ENCODE assay signal across 7 mouse cellular contexts in the genomic region with DNA sequence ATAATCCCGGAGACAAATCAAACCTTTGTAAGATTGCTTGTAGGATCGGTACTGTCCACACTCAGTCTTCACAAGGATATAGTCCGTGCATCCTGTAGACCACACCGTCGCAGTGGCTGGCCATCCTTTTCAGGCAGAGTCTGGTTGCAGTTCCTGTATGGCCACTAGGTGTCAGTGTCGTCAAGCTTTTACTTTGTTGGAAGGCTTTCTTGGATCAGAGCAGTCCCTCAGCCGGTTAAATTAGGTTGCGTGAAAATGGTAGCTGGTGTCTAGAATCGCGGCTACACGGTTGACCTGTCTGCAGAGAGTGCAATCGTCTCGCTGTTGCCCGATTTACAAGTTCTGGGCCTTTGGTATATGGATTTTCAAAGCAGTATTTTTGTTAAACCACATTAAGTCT.
DNase-seq lines count a peak whose midpoint lies in the region; ATAC-seq and TF ChIP-seq lines count a peak whose summit lies in the region.

No protein-coding gene starts in this region.

- WGBS in intestine, postnatal 0 days, result 7% methylated on average over 14 of the region's 14 CpGs
- WGBS in midbrain, embryonic 13.5 days, result 12% methylated on average over 14 of the region's 14 CpGs
- 10% methylated on average over 14 of the region's 14 CpGs for WGBS in small intestine, adult 2 months

- H3K27ac ChIP-seq in intestine, postnatal 0 days (ENCODE audit: low read depth, low read length), result no peak overlapping the region
- no peak overlapping the region for H3K27ac ChIP-seq in midbrain, embryonic 13.5 days
- no peak overlapping the region for H3K27ac ChIP-seq in small intestine, adult 2 months (ENCODE audit: insufficient read depth, low read depth, low read length)

- peak; percentile 83 for DNase-seq in adrenal gland, postnatal 14 days
- peak; percentile 86 for DNase-seq in embryo, embryonic 9.5 days (ENCODE audit: extremely low spot score)
- peak; percentile 59 to 63 for DNase-seq in gastrocnemius, postnatal 4 days (ENCODE audit: low spot score in 2 of 2)
- DNase-seq in left cerebral cortex, postnatal 36 days (ENCODE audit: low spot score in 2 of 2), result peak; percentile 81 to 85

- no peaks in the 10 kb centered on the region for H3K4me1 ChIP-seq in intestine, postnatal 0 days (replicated peaks; ENCODE audit: control insufficient read depth, insufficient read depth, low read length)
- H3K4me1 ChIP-seq in midbrain, embryonic 13.5 days (replicated peaks), result no peaks in the 10 kb centered on the region
- H3K4me1 ChIP-seq in small intestine, adult 2 months (ENCODE audit: control insufficient read depth, insufficient read depth, insufficient read length, low read length), result no peaks in the 10 kb centered on the region

- no peaks in the 10 kb centered on the region for H3K9me3 ChIP-seq in intestine, postnatal 0 days (ENCODE audit: control insufficient read depth)
- H3K9me3 ChIP-seq in midbrain, embryonic 13.5 days, result no peaks in the 10 kb centered on the region

- H3K9ac ChIP-seq in intestine, postnatal 0 days (ENCODE audit: low read depth, low read length), result no peak overlapping the region
- H3K9ac ChIP-seq in midbrain, embryonic 13.5 days (replicated peaks), result no peak overlapping the region

- peak; percentile 91 for TF ChIP-seq CTCF in intestine, postnatal 0 days (IDR thresholded peaks at IDR 0.05; ENCODE audit: low read depth)
- peak; percentile 77; the same call in 1 of the 2 replicates for TF ChIP-seq CTCF in small intestine, adult 2 months (IDR thresholded peaks at IDR 0.05; ENCODE audit: extremely low read depth, insufficient read length, insufficient replicate concordance, low read depth, low read length)

- 0 out of 2 replicates have a peak overlapping the region, but pooled peaks have one; percentile 30 for H3K4me2 ChIP-seq in intestine, postnatal 0 days (replicated peaks; ENCODE audit: low read depth)
- H3K4me2 ChIP-seq in midbrain, embryonic 13.5 days (replicated peaks), result no peak overlapping the region

- no peaks in the 10 kb centered on the region for H3K27me3 ChIP-seq in intestine, postnatal 0 days (replicated peaks; ENCODE audit: control insufficient read depth, insufficient read depth, low read length)
- no peaks in the 10 kb centered on the region for H3K27me3 ChIP-seq in midbrain, embryonic 13.5 days
- no peaks in the 10 kb centered on the region for H3K27me3 ChIP-seq in small intestine, adult 2 months (ENCODE audit: control insufficient read depth, insufficient read depth, low read length)

- ATAC-seq in intestine, postnatal 0 days, result no peak
- peak; percentile 87 for ATAC-seq in midbrain, embryonic 13.5 days

- intact Hi-C loops in left cerebral cortex, postnatal 36 days (cut with DNase I), result loop anchor here (2.0 kb wide), 1 partner anchor 504 kb away; no protein-coding TSS in a partner anchor

- no peak overlapping the region for H3K4me3 ChIP-seq in intestine, postnatal 0 days (ENCODE audit: low read depth, low read length)
- H3K4me3 ChIP-seq in midbrain, embryonic 13.5 days (replicated peaks), result no peak overlapping the region
- H3K4me3 ChIP-seq in small intestine, adult 2 months (ENCODE audit: low read depth, low read length), result no peak overlapping the region

- H3K36me3 ChIP-seq in intestine, postnatal 0 days (ENCODE audit: control insufficient read depth, insufficient read depth), result no peaks in the 10 kb centered on the region
- no peaks in the 10 kb centered on the region for H3K36me3 ChIP-seq in midbrain, embryonic 13.5 days
- H3K36me3 ChIP-seq in small intestine, adult 2 months (ENCODE audit: control insufficient read depth, insufficient read depth, low read length), result no peaks in the 10 kb centered on the region

- TF ChIP-seq POLR2A in small intestine, adult 2 months (IDR thresholded peaks at IDR 0.05; ENCODE audit: low read depth, low read length), result no peak
